Mouse (Mus musculus) liver, postnatal 0 days (tissue): ENCODE measurements at regions not wholly inside any gene's neighbourhood (a gene's known extent, or its start where the extent isn't known, plus 50 kb on each side); places are given as distances from the start of the nearest gene placed in this dataset.

ENCODE experiments used
- ATAC-seq: fragments of 200-750 bp; cut with Nextera tagmentation; 2 replicates; pipeline ENCODE4 v1.8.0; 2017; ENCODE audit warnings: mild to moderate bottlenecking, moderate library complexity
- DNase-seq: peaks from one replicate; pipeline ENCODE4 v3.0.0-alpha.2; 2016
- H3K27ac ChIP-seq: fragments of 300-500 bp; sonication (generic); 2 replicates; pipeline ENCODE4 v1.5.1; 2014; ENCODE audit warnings: antibody characterized with exemption, moderate library complexity, mild to moderate bottlenecking, low read depth
- H3K27me3 ChIP-seq: fragments of 300-500 bp; sonication (generic); 2 replicates; pipeline ENCODE4 v1.6.1; 2014; ENCODE audit warnings: low read length, control low read depth, mixed read lengths; ENCODE audit not compliant: insufficient read depth
- H3K36me3 ChIP-seq: fragments of 300-500 bp; sonication (generic); replicated peaks from 2 replicates; pipeline ENCODE4 v1.6.1; 2014; ENCODE audit warnings: mild to moderate bottlenecking, control low read depth, low read length, moderate library complexity, mixed read lengths; ENCODE audit not compliant: insufficient read depth
- H3K4me1 ChIP-seq: fragments of 300-500 bp; sonication (generic); 2 replicates; pipeline ENCODE4 v1.6.1; 2014; ENCODE audit warnings: antibody characterized with exemption, mild to moderate bottlenecking, control low read depth; ENCODE audit not compliant: insufficient read depth
- H3K4me2 ChIP-seq: fragments of 300-500 bp; sonication (generic); 2 replicates; pipeline ENCODE4 v1.6.1; 2014; ENCODE audit warnings: low read depth, mild to moderate bottlenecking, low read length, moderate library complexity, mixed read lengths
- H3K4me3 ChIP-seq: fragments of 300-500 bp; sonication (generic); 2 replicates; pipeline ENCODE4 v1.5.1; 2014; ENCODE audit warnings: low read depth, low read length
- H3K9ac ChIP-seq: fragments of 300-500 bp; sonication (generic); replicated peaks from 2 replicates; pipeline ENCODE4 v1.6.1; 2014; ENCODE audit warnings: mild to moderate bottlenecking, moderate library complexity
- H3K9me3 ChIP-seq: fragments of 300-500 bp; sonication (generic); 2 replicates; pipeline ENCODE4 v1.6.1; 2016; ENCODE audit warnings: mild to moderate bottlenecking, control low read depth, low read length, mixed read lengths
- CTCF ChIP-seq: sonication (generic); IDR thresholded peaks from 2 replicates; pipeline ENCODE4 v1.5.1; 2016; ENCODE audit warnings: antibody characterized with exemption, low read depth
- EP300 ChIP-seq: IDR thresholded peaks from 2 replicates; pipeline ENCODE4 v1.6.1; 2016; ENCODE audit warnings: antibody characterized with exemption, low read depth, mild to moderate bottlenecking
- WGBS: fragments of 180-500 bp; shearing (Covaris S2); extraction: QIAGEN DNeasy Blood & Tissue Kit; methylation state at CpG from one replicate; pipeline ENCODE4 v1.1.7; 2014; ENCODE audit not compliant: insufficient replicate concordance; 5-methylcytosine and 5-hydroxymethylcytosine counted together

DNA sequence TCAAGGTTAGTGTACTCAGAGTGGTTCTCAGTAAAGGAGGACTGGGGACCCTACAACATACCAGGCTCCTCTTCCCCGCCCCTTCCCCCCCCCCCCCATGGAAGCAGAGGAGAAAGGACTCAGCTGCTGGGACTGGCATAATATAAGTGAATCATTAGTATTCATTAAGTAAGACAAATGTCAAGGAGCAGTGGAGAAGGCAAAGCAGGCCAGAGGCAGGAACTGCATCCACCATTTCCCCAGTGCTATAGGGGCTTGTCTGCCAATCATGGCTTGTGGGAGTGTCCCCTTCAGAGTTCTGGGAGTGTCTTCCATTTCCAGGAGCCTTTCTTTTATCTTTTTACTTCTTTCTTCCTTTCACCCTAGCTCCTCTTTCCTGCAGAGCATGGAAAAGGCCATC, 392.3 kb downstream of the Pdzph1 start:
- no peak for TF ChIP-seq EP300
- no peak for DNase-seq
- Histone ChIP-seq H3K9ac (no peak overlapping the region), H3K4me2 (no peak overlapping the region), H3K9me3 (no peaks in the 10 kb centered on the region), H3K4me1 (no peaks in the 10 kb centered on the region), H3K4me3 (no peak overlapping the region), H3K27me3 (no peaks in the 10 kb centered on the region), H3K36me3 (no peaks in the 10 kb centered on the region), H3K27ac (no peak overlapping the region)
- no peak for ATAC-seq
- WGBS, result 45% methylated on average over 1 of the region's 1 CpGs

DNA sequence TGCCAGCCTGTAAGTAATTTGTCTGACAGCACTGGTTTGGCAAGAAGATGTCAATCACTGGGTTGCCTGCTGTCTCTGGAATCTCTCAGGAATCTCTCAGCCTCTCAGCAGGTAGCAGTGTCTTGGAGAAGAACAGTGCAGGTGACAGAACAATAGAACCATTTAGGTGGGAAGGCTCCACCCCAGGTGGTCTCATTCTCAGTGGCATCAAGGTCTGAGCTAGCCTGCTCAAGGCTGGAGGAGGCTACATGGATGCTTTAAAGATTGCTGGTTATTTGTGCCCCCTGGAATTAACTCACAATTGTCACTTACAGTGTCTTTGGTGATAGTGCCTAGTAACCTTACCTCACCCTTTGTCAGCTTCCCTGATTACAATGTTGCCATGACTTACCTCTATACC, 394.5 kb downstream of the Pdzph1 start:
- DNase-seq (no peak), ATAC-seq (no peak)
- Histone ChIP-seq H3K4me3 (no peak overlapping the region), H3K27ac (no peak overlapping the region), H3K4me1 (no peaks in the 10 kb centered on the region), H3K4me2 (no peak overlapping the region), H3K27me3 (no peaks in the 10 kb centered on the region), H3K9me3 (no peaks in the 10 kb centered on the region), H3K36me3 (no peaks in the 10 kb centered on the region), H3K9ac (no peak overlapping the region)
- TF ChIP-seq EP300 (no peak), CTCF (no peak)

DNA sequence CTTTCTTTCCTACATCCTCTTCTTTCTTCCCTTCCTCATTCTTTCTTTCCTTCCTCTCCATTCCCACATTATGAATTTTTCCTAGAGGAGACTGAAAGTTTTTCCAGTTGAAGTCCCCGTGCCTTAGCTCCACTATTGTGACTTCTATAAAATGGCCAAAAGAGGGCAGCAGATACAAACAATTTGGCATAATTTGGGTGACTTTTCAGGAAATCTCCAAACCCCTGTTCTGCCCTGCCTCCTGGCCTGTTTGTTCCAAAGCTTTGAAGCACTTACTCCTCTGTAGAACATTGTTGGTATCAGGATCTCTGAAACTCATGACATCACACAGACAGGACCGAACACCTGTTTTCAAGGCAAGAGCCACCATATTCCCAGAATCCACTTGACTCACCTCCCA, 403.2 kb downstream of the Pdzph1 start:
- Histone ChIP-seq H3K9ac (no peak overlapping the region), H3K36me3 (no peaks in the 10 kb centered on the region), H3K9me3 (no peaks in the 10 kb centered on the region), H3K27me3 (no peaks in the 10 kb centered on the region), H3K4me3 (no peak overlapping the region), H3K27ac (no peak overlapping the region), H3K4me1 (no peaks in the 10 kb centered on the region), H3K4me2 (no peak overlapping the region)
- TF ChIP-seq CTCF (peak; percentile 25; the same call in 1 of the 2 replicates), EP300 (no peak)
- no peak for DNase-seq
- WGBS, result 63% methylated on average over 2 of the region's 2 CpGs
- no peak for ATAC-seq

DNA sequence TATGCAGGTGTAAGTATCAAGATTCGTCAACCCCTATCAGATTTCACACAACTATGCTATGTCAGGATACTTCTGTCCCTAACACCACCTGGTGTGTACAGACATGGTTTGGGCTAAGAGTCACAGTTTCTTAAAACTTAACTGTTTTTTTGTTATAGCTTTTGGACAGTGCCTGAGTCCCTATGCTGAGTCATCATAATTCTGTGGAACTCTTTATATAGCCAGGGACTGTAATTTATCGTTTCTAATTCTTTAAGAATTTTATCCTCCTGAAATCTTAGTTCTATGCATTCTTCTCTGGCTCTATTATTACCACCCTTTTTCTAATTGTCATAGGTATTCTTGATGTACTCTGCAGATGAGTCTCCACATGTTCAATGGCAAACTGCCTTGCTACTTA, 418.3 kb downstream of the Pdzph1 start:
- Histone ChIP-seq H3K27me3 (no peaks in the 10 kb centered on the region), H3K36me3 (no peaks in the 10 kb centered on the region), H3K4me1 (no peaks in the 10 kb centered on the region), H3K9ac (no peak overlapping the region), H3K4me2 (no peak overlapping the region), H3K27ac (no peak overlapping the region), H3K9me3 (no peaks in the 10 kb centered on the region), H3K4me3 (no peak overlapping the region)
- WGBS, result 61% methylated on average over 2 of the region's 2 CpGs
- no peak for DNase-seq
- TF ChIP-seq EP300, result no peak
- TF ChIP-seq CTCF, result no peak
- no peak for ATAC-seq
